Mouse (Mus musculus): ENCODE data around the gene Sptbn2. TPM values are rescaled to one million over a fixed set of nuclear protein-coding genes. Genes with fewer than 3 reads are reported as not detected.

Sptbn2 gene
- total and polyA plus RNA-seq, 3 experiments = 0.16 to 0.30 (median 0.21) TPM

- ATAC-seq (ENCODE audit: extremely low read depth, insufficient number of reproducible peaks, low FRiP score, poor library complexity, severe bottlenecking) = no peak
- H3K27me3 ChIP-seq (ENCODE audit: insufficient read depth, low read length) = peaks cover 21% of the 10 kb centered on the region; the same call in 1 of the 2 replicates
- H3K9me3 ChIP-seq (replicated peaks) = no peaks in the 10 kb centered on the region
- H3K4me3 ChIP-seq (ENCODE audit: low read depth, low read length) = no peak overlapping the region
- TF ChIP-seq GATA1 (IDR thresholded peaks at IDR 0.05; ENCODE audit: borderline replicate concordance, low read length) (no peak), POLR2AphosphoS5 (IDR thresholded peaks at IDR 0.05; ENCODE audit: insufficient replicate concordance, low read depth, low read length) (no peak), CTCF (IDR thresholded peaks at IDR 0.05; ENCODE audit: low read depth, low read length) (no peak), GATA2 (IDR thresholded peaks at IDR 0.05; ENCODE audit: borderline replicate concordance, low read depth, low read length) (no peak), TAL1 (conservative IDR thresholded peaks at IDR 0.05; ENCODE audit: low read depth, low read length) (no peak)
- H3K4me1 ChIP-seq (ENCODE audit: insufficient read depth, low read depth, low read length) = no peaks in the 10 kb centered on the region
- DNase-seq (ENCODE audit: low spot score) = no peak
- H3K36me3 ChIP-seq (replicated peaks) = no peaks in the 10 kb centered on the region
These were observed 13.2 kb upstream of the Sptbn2 start for GRCm38 (mm10) chr19:4697721-4698120.

- Histone ChIP-seq H3K4me1 (ENCODE audit: insufficient read depth, low read depth, low read length) (no peaks in the 10 kb centered on the region), H3K4me3 (ENCODE audit: low read depth, low read length) (no peak within 1 kb of the TSS), H3K9me3 (replicated peaks) (no peaks in the 10 kb centered on the region), H3K36me3 (replicated peaks) (no peaks in the 10 kb centered on the region), H3K27me3 (ENCODE audit: insufficient read depth, low read length) (peaks cover 22% of the 10 kb centered on the region; the same call in 1 of the 2 replicates)
- TF ChIP-seq GATA1 (IDR thresholded peaks at IDR 0.05; ENCODE audit: borderline replicate concordance, low read length) (no peak), GATA2 (IDR thresholded peaks at IDR 0.05; ENCODE audit: borderline replicate concordance, low read depth, low read length) (no peak), POLR2AphosphoS5 (IDR thresholded peaks at IDR 0.05; ENCODE audit: insufficient replicate concordance, low read depth, low read length) (no peak), CTCF (IDR thresholded peaks at IDR 0.05; ENCODE audit: low read depth, low read length) (no peak), TAL1 (conservative IDR thresholded peaks at IDR 0.05; ENCODE audit: low read depth, low read length) (no peak)
- ATAC-seq (ENCODE audit: extremely low read depth, insufficient number of reproducible peaks, low FRiP score, poor library complexity, severe bottlenecking) (no peak), DNase-seq (ENCODE audit: low spot score) (no peak)
These were observed 12.7 kb upstream of the Sptbn2 start, which contains the start of gene Gm960 for GRCm38 (mm10) chr19:4698205-4698677. Gm960 (minus strand) TSS chr19:4698668.

DNA sequence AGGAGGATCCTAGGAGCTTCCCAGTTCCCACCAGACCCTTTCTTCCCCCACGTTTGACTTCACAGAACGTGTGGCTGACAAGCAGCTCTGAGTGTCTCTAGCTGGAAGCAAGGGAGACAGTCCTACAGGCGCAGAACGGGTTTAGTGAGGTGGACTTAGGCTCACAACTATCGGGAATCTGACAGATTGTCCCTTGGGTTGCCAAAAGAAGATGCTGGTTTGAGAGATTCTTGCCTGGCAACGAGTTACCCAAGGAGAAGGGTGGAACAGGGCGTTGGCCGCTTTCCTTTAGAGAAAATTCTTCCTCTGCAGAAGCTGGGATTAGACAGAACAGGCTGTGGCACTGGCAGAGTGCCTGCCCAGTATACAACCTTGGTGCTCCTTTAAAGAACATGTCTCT lies 12.1 kb upstream of the Sptbn2 start:
- no peak for TF ChIP-seq GATA2 (IDR thresholded peaks at IDR 0.05; ENCODE audit: borderline replicate concordance, low read depth, low read length)
- no peak for TF ChIP-seq POLR2AphosphoS5 (IDR thresholded peaks at IDR 0.05; ENCODE audit: insufficient replicate concordance, low read depth, low read length)
- TF ChIP-seq CTCF (IDR thresholded peaks at IDR 0.05; ENCODE audit: low read depth, low read length) = no peak
- no peak for TF ChIP-seq TAL1 (conservative IDR thresholded peaks at IDR 0.05; ENCODE audit: low read depth, low read length)
- no peak for TF ChIP-seq GATA1 (IDR thresholded peaks at IDR 0.05; ENCODE audit: borderline replicate concordance, low read length)
- Histone ChIP-seq H3K27me3 (ENCODE audit: insufficient read depth, low read length) (peaks cover 22% of the 10 kb centered on the region; the same call in 1 of the 2 replicates), H3K4me3 (ENCODE audit: low read depth, low read length) (no peak overlapping the region), H3K9me3 (replicated peaks) (no peaks in the 10 kb centered on the region), H3K4me1 (ENCODE audit: insufficient read depth, low read depth, low read length) (no peaks in the 10 kb centered on the region), H3K36me3 (replicated peaks) (no peaks in the 10 kb centered on the region)
- ATAC-seq (ENCODE audit: extremely low read depth, insufficient number of reproducible peaks, low FRiP score, poor library complexity, severe bottlenecking) (no peak), DNase-seq (ENCODE audit: low spot score) (no peak)

GRCm38 (mm10) chr19:4699821-4700220 lies 11.1 kb upstream of the Sptbn2 start:
- Histone ChIP-seq H3K27me3 (ENCODE audit: insufficient read depth, low read length) (peaks cover 21% of the 10 kb centered on the region), H3K36me3 (replicated peaks) (no peaks in the 10 kb centered on the region), H3K4me3 (ENCODE audit: low read depth, low read length) (no peak overlapping the region), H3K4me1 (ENCODE audit: insufficient read depth, low read depth, low read length) (no peaks in the 10 kb centered on the region), H3K9me3 (replicated peaks) (no peaks in the 10 kb centered on the region)
- no peak for ATAC-seq (ENCODE audit: extremely low read depth, insufficient number of reproducible peaks, low FRiP score, poor library complexity, severe bottlenecking)
- TF ChIP-seq GATA2 (IDR thresholded peaks at IDR 0.05; ENCODE audit: borderline replicate concordance, low read depth, low read length) (no peak), POLR2AphosphoS5 (IDR thresholded peaks at IDR 0.05; ENCODE audit: insufficient replicate concordance, low read depth, low read length) (no peak), GATA1 (IDR thresholded peaks at IDR 0.05; ENCODE audit: borderline replicate concordance, low read length) (no peak)
- DNase-seq (ENCODE audit: low spot score) = no peak

DNA sequence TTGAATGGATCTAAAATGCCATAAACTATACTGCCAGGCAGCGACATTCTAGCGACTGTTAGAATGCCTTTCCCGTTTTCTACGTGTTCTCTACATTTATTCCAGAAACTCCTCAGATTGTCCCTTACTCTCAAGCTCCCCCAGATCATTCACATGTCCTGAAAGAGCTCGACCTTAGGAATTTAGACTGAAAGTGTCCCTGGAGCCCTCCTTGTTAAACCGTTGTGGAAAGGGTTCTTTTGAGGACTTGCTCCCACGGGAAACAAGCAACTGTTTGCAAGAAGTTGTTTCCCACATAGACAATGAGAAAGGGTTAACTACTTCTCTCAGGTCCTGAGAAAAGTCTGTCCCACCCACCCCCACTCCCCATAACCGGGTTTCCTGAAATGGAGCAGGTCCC lies 10.3 kb upstream of the Sptbn2 start:
- H3K9me3 ChIP-seq (replicated peaks) = no peaks in the 10 kb centered on the region
- peaks cover 21% of the 10 kb centered on the region for H3K27me3 ChIP-seq (ENCODE audit: insufficient read depth, low read length)
- TF ChIP-seq GATA1 (IDR thresholded peaks at IDR 0.05; ENCODE audit: borderline replicate concordance, low read length) = no peak
- no peak for TF ChIP-seq CTCF (IDR thresholded peaks at IDR 0.05; ENCODE audit: low read depth, low read length)
- no peak for TF ChIP-seq GATA2 (IDR thresholded peaks at IDR 0.05; ENCODE audit: borderline replicate concordance, low read depth, low read length)
- TF ChIP-seq POLR2AphosphoS5 (IDR thresholded peaks at IDR 0.05; ENCODE audit: insufficient replicate concordance, low read depth, low read length) = no peak
- TF ChIP-seq TAL1 (conservative IDR thresholded peaks at IDR 0.05; ENCODE audit: low read depth, low read length) = no peak
- H3K4me1 ChIP-seq (ENCODE audit: insufficient read depth, low read depth, low read length) = no peaks in the 10 kb centered on the region
- no peak overlapping the region for H3K4me3 ChIP-seq (ENCODE audit: low read depth, low read length)
- ATAC-seq (ENCODE audit: extremely low read depth, insufficient number of reproducible peaks, low FRiP score, poor library complexity, severe bottlenecking) (no peak), DNase-seq (ENCODE audit: low spot score) (no peak)
- H3K36me3 ChIP-seq (replicated peaks) = no peaks in the 10 kb centered on the region

DNA sequence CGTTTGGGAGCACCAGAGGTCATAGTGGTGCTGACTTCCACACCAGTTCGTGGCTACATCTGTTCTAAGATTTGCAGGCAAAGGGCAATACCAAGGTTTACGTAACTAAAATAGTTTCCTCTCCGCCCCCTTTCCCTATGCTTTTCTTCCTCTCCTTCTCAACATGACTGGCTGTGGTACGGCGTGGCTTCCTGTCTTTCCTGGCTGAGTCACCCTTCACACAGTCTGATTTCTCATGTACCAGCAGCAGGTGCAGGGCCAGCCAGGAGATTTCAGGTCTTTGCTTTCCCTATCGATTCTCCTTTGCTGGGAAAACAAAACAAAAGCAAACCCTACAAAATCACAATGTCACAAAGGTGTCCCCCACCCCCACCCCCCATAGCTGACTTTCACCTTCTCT lies 9.7 kb upstream of the Sptbn2 start:
- ATAC-seq (ENCODE audit: extremely low read depth, insufficient number of reproducible peaks, low FRiP score, poor library complexity, severe bottlenecking) = no peak
- H3K27me3 ChIP-seq (ENCODE audit: insufficient read depth, low read length) = peaks cover 21% of the 10 kb centered on the region
- H3K36me3 ChIP-seq (replicated peaks) = no peaks in the 10 kb centered on the region

More for the DNA sequence above, 9.7 kb upstream of the Sptbn2 start:
- TF ChIP-seq TAL1 (conservative IDR thresholded peaks at IDR 0.05; ENCODE audit: low read depth, low read length) = no peak
- no peak for TF ChIP-seq POLR2AphosphoS5 (IDR thresholded peaks at IDR 0.05; ENCODE audit: insufficient replicate concordance, low read depth, low read length)
- TF ChIP-seq GATA1 (IDR thresholded peaks at IDR 0.05; ENCODE audit: borderline replicate concordance, low read length) = no peak
- TF ChIP-seq GATA2 (IDR thresholded peaks at IDR 0.05; ENCODE audit: borderline replicate concordance, low read depth, low read length) = no peak
- no peak for TF ChIP-seq CTCF (IDR thresholded peaks at IDR 0.05; ENCODE audit: low read depth, low read length)
- DNase-seq (ENCODE audit: low spot score) = no peak
- no peaks in the 10 kb centered on the region for H3K9me3 ChIP-seq (replicated peaks)
- H3K4me3 ChIP-seq (ENCODE audit: low read depth, low read length) = no peak overlapping the region
- no peaks in the 10 kb centered on the region for H3K4me1 ChIP-seq (ENCODE audit: insufficient read depth, low read depth, low read length)

Measured in G1E (cell line).